Mouse (Mus musculus) 3134 (cell line): Measurements from ENCODE around the gene Rnh1.

ENCODE experiments used
- DNase-seq: peaks from one replicate; pipeline ENCODE4 v3.0.0-alpha.2; 2011; ENCODE audit warnings: low spot score; ENCODE audit not compliant: insufficient read length; ENCODE audit errors: extremely low read depth

Gene Rnh1

GRCm38 (mm10) chr7:141206182-141206937 lies 33.7 kb upstream of the Rnh1 start:
- DNase-seq = no peak

- DNase-seq = no peak
These were observed 32.8 kb upstream of the Rnh1 start for GRCm38 (mm10) chr7:141205504-141205903.

GRCm38 (mm10) chr7:141204546-141204945 lies 31.9 kb upstream of the Rnh1 start:
- no peak for DNase-seq

- DNase-seq = no peak
These were observed 25.5 kb upstream of the Rnh1 start for GRCm38 (mm10) chr7:141198121-141198520.

GRCm38 (mm10) chr7:141196619-141197282 lies 24.1 kb upstream of the Rnh1 start:
- DNase-seq = no peak

GRCm38 (mm10) chr7:141195754-141196153 lies 23.1 kb upstream of the Rnh1 start:
- DNase-seq = no peak

- DNase-seq = peak; percentile 77
These were observed 22.2 kb upstream of the Rnh1 start for GRCm38 (mm10) chr7:141194830-141195229.

GRCm38 (mm10) chr7:141194409-141194808 lies 21.8 kb upstream of the Rnh1 start:
- DNase-seq = no peak

- peak; percentile 95 for DNase-seq
These were observed 21.3 kb upstream of the Rnh1 start, which contains the start of the genes Hras and Lrrc56 for GRCm38 (mm10) chr7:141193948-141194347. TSS of gene Hras (minus strand) at chr7:141194005. TSS of gene Lrrc56 (plus strand) at chr7:141194157.

GRCm38 (mm10) chr7:141193348-141193856 lies 20.7 kb upstream of the Rnh1 start:
- peak; percentile 72 for DNase-seq

GRCm38 (mm10) chr7:141192776-141193347 lies 20.2 kb upstream of the Rnh1 start:
- peak; percentile 86 for DNase-seq

- DNase-seq = peak; percentile 95
These were observed 19.4 kb upstream of the Rnh1 start for GRCm38 (mm10) chr7:141191796-141192685.

- DNase-seq = peak; percentile 98
These were observed 18.4 kb upstream of the Rnh1 start for GRCm38 (mm10) chr7:141191036-141191435.

- DNase-seq = no peak
These were observed 17.6 kb upstream of the Rnh1 start for GRCm38 (mm10) chr7:141190220-141190619.

GRCm38 (mm10) chr7:141188733-141189132 lies 16.1 kb upstream of the Rnh1 start:
- DNase-seq = no peak

GRCm38 (mm10) chr7:141188194-141188593 lies 15.5 kb upstream of the Rnh1 start:
- DNase-seq = no peak

- no peak for DNase-seq
These were observed 3.5 kb upstream of the Rnh1 start for GRCm38 (mm10) chr7:141176173-141176572.

- DNase-seq = no peak
These were observed 2.4 kb upstream of the Rnh1 start for GRCm38 (mm10) chr7:141175068-141175467.

- DNase-seq = no peak
These were observed 730 bp upstream of the Rnh1 start for GRCm38 (mm10) chr7:141173323-141173850.

- DNase-seq = no peak
These were observed 2.8 kb downstream of the Rnh1 start for GRCm38 (mm10) chr7:141169866-141170265.
